Mouse (Mus musculus): ENCODE measurements at regions not wholly inside any gene's neighbourhood (a gene's known extent, or its start where the extent isn't known, plus 50 kb on each side); places are given as distances from the start of the nearest gene placed in this dataset.

DNA sequence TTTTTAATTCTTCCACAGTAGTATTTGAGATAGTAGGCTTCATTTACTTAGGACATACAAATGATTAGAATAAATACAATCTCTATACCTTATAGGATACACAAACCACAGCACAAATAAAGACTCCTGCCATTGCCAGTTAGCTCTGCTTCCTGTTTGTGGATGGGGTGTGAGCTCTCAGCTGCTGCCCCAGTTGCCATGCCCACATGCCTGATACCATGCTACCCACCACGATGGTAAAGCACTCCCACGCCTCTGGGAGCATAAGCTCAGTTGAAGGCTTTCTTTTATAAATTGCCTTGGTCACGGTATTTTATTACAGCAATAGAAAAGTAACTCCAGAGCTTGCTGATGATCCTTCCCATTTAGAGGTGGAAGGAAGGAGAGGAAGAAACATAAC, 765.8 kb upstream of the Tmem132c start:
- TF ChIP-seq CTCF (IDR thresholded peaks at IDR 0.05; ENCODE audit: insufficient read depth, low read length) = no peak
- TF ChIP-seq POLR2A (IDR thresholded peaks at IDR 0.05; ENCODE audit: borderline replicate concordance, extremely low read depth, low read depth, low read length) = no peak
